Mouse (Mus musculus) activated CD4-positive, CD25-positive, alpha-beta regulatory T cell, adult 4 months (primary cell): ENCODE results near the gene Adamtsl2. TPM values are rescaled to one million over a fixed set of nuclear protein-coding genes. Genes with fewer than 3 reads are reported as not detected.

Experiments
- ATAC-seq: one replicate; pipeline ENCODE4 v1.8.0; 2017
- polyA plus RNA-seq, 2 experiments: library from polyadenylated mRNA; unstranded; fragments of 100-300 nt; shearing (Covaris generic); gene quantifications; one replicate each; pipeline ENCODE4 v1.2.1; 2017

The Adamtsl2 gene
- polyA plus RNA-seq, 2 experiments from 2014 or later: not detected

- no peak for ATAC-seq
Measured at GRCm38 (mm10) chr2:27075485-27075884, 3.7 kb upstream of the Adamtsl2 start.

- no peak for ATAC-seq
Measured at GRCm38 (mm10) chr2:27077655-27078244, 1.4 kb upstream of the Adamtsl2 start.

GRCm38 (mm10) chr2:27078312-27078711 is 867 bp upstream of the Adamtsl2 start:
- ATAC-seq: no peak

- ATAC-seq: no peak
Measured at GRCm38 (mm10) chr2:27079649-27080048, 470 bp downstream of the Adamtsl2 start.

GRCm38 (mm10) chr2:27083761-27084475 is 4.7 kb downstream of the Adamtsl2 start:
- no peak for ATAC-seq

GRCm38 (mm10) chr2:27084963-27085362 is 5.8 kb downstream of the Adamtsl2 start:
- ATAC-seq: no peak

- ATAC-seq: no peak
Measured at GRCm38 (mm10) chr2:27085801-27086200, 6.6 kb downstream of the Adamtsl2 start.

GRCm38 (mm10) chr2:27086483-27087010 is 7.4 kb downstream of the Adamtsl2 start:
- no peak for ATAC-seq

GRCm38 (mm10) chr2:27087581-27087980 is 8.4 kb downstream of the Adamtsl2 start:
- ATAC-seq: no peak

GRCm38 (mm10) chr2:27088071-27088644 is 9.0 kb downstream of the Adamtsl2 start:
- ATAC-seq: no peak

- ATAC-seq: no peak
Measured at GRCm38 (mm10) chr2:27088700-27089099, 9.5 kb downstream of the Adamtsl2 start.

- ATAC-seq: no peak
Measured at GRCm38 (mm10) chr2:27089238-27089637, 10.1 kb downstream of the Adamtsl2 start.

GRCm38 (mm10) chr2:27095178-27095577 is 16.0 kb downstream of the Adamtsl2 start:
- no peak for ATAC-seq

- ATAC-seq: no peak
Measured at GRCm38 (mm10) chr2:27096341-27096981, 17.3 kb downstream of the Adamtsl2 start.

GRCm38 (mm10) chr2:27097241-27097656 is 18.1 kb downstream of the Adamtsl2 start:
- no peak for ATAC-seq

GRCm38 (mm10) chr2:27097776-27098175 is 18.6 kb downstream of the Adamtsl2 start:
- no peak for ATAC-seq

GRCm38 (mm10) chr2:27103554-27103953 is 24.4 kb downstream of the Adamtsl2 start:
- no peak for ATAC-seq

- ATAC-seq: no peak
Measured at GRCm38 (mm10) chr2:27106816-27107215, 27.6 kb downstream of the Adamtsl2 start.

- ATAC-seq: no peak
Measured at GRCm38 (mm10) chr2:27108144-27108543, 29.0 kb downstream of the Adamtsl2 start.

GRCm38 (mm10) chr2:27109052-27109451 is 29.9 kb downstream of the Adamtsl2 start:
- ATAC-seq: no peak

GRCm38 (mm10) chr2:27112585-27112984 is 33.4 kb downstream of the Adamtsl2 start:
- ATAC-seq: no peak

GRCm38 (mm10) chr2:27114169-27114568 is 35.0 kb downstream of the Adamtsl2 start:
- ATAC-seq: no peak

GRCm38 (mm10) chr2:27118452-27118851 is 39.3 kb downstream of the Adamtsl2 start:
- no peak for ATAC-seq
